Mouse (Mus musculus) forebrain, embryonic 14.5 days (tissue): ENCODE results near the gene Slc4a1ap. TPM values are rescaled to one million over a fixed set of nuclear protein-coding genes. Genes with fewer than 3 reads are reported as not detected.

Experiments used
- ATAC-seq: fragments of 200-750 bp; cut with Nextera tagmentation; 2 replicates; pipeline ENCODE4 v1.8.0; 2017; ENCODE audit warnings: mild to moderate bottlenecking, moderate library complexity
- DNase-seq: peaks from one replicate; pipeline ENCODE4 v3.0.0-alpha.2; 2015; ENCODE audit warnings: low spot score
- H3K27ac ChIP-seq: fragments of 300-500 bp; sonication (generic); 2 replicates; pipeline ENCODE4 v1.5.1; 2014; ENCODE audit warnings: low read depth, mild to moderate bottlenecking, control low read depth, low read length, moderate library complexity
- H3K27me3 ChIP-seq: fragments of 300-500 bp; sonication (generic); replicated peaks from 2 replicates; pipeline ENCODE4 v1.6.1; 2014; ENCODE audit warnings: low read length, control low read depth, mixed read lengths; ENCODE audit not compliant: control insufficient read depth, insufficient read depth
- H3K36me3 ChIP-seq: fragments of 300-500 bp; sonication (generic); 2 replicates; pipeline ENCODE4 v1.6.1; 2014; ENCODE audit warnings: low read length, control low read depth; ENCODE audit not compliant: control insufficient read depth, insufficient read depth
- H3K4me1 ChIP-seq: fragments of 300-500 bp; sonication (generic); 2 replicates; pipeline ENCODE4 v1.6.1; 2014; ENCODE audit warnings: antibody characterized with exemption, low read length, control low read depth; ENCODE audit not compliant: control insufficient read depth, insufficient read depth
- H3K4me2 ChIP-seq: fragments of 300-500 bp; sonication (generic); 2 replicates; pipeline ENCODE4 v1.6.1; 2014; ENCODE audit warnings: mild to moderate bottlenecking, control low read depth, low read length
- H3K4me3 ChIP-seq: fragments of 300-500 bp; sonication (generic); 2 replicates; pipeline ENCODE4 v1.5.1; 2014; ENCODE audit warnings: low read depth, low read length, control low read depth
- H3K9ac ChIP-seq: fragments of 300-500 bp; sonication (generic); 2 replicates; pipeline ENCODE4 v1.6.1; 2014; ENCODE audit warnings: mild to moderate bottlenecking, low read length, control low read depth, moderate library complexity
- H3K9me3 ChIP-seq: fragments of 300-500 bp; sonication (generic); replicated peaks from 2 replicates; pipeline ENCODE4 v1.6.1; 2016; ENCODE audit warnings: low read length, control low read depth, mixed read lengths; ENCODE audit not compliant: control insufficient read depth
- WGBS: fragments of 180-500 bp; shearing (Covaris S2); extraction: QIAGEN DNeasy Blood & Tissue Kit; methylation state at CpG from one replicate; pipeline ENCODE4 v1.1.7; 2014; 5-methylcytosine and 5-hydroxymethylcytosine counted together
- polyA plus RNA-seq: library from polyadenylated mRNA; unstranded; fragments of >200 nt; fragmentation: Nextera tagmentation; extraction: Ambion mirVana; gene quantifications from 2 replicates; pipeline ENCODE4 v1.2.1, GENCODE M21; 2014

Slc4a1ap gene
- polyA plus RNA-seq, 1 experiment from 2014 or later, result 20.9 TPM

- Histone ChIP-seq H3K36me3 (no peaks in the 10 kb centered on the region), H3K9ac (no peak overlapping the region), H3K4me2 (no peak overlapping the region), H3K27me3 (no peaks in the 10 kb centered on the region), H3K4me1 (no peaks in the 10 kb centered on the region), H3K4me3 (no peak overlapping the region), H3K9me3 (no peaks in the 10 kb centered on the region), H3K27ac (no peak overlapping the region)
- ATAC-seq (no peak), DNase-seq (no peak)
- 59% methylated on average over 3 of the region's 3 CpGs for WGBS
Measured at GRCm38 (mm10) chr5:31606151-31606550, 79.4 kb downstream of the Slc4a1ap start.

Other genes with a start within 250 kb of the Slc4a1ap start
- 24.0 and 29.7 TPM in 2 replicates for gene Ift172, start 235.9 kb upstream of the Slc4a1ap start, polyA plus RNA-seq
- gene Fndc4, start 230.9 kb upstream of the Slc4a1ap start, polyA plus RNA-seq, result 68.0 and 72.6 TPM in 2 replicates
- not detected in 2 replicates for gene Gckr, start 229.6 kb upstream of the Slc4a1ap start, polyA plus RNA-seq
- gene Zfp512, start 74.6 kb upstream of the Slc4a1ap start, polyA plus RNA-seq, result 79.7 and 93.6 TPM in 2 replicates
- gene 4930548H24Rik, start 41.3 kb upstream of the Slc4a1ap start, polyA plus RNA-seq, result not detected in 2 replicates
- 83.2 and 83.9 TPM in 2 replicates for gene Gpn1, start 32.3 kb upstream of the Slc4a1ap start, polyA plus RNA-seq
- gene Supt7l, start 812 bp downstream of the Slc4a1ap start, polyA plus RNA-seq, result 10.0 and 13.7 TPM in 2 replicates
- gene Mrpl33, start 69.9 kb downstream of the Slc4a1ap start, polyA plus RNA-seq, result 202 and 241 TPM in 2 replicates
- gene Rbks, start 170.6 kb downstream of the Slc4a1ap start, polyA plus RNA-seq, result 1.9 and 2.1 TPM in 2 replicates
- gene Babam2, start 170.7 kb downstream of the Slc4a1ap start, polyA plus RNA-seq, result 32.3 TPM in 2 replicates